Mouse (Mus musculus): ENCODE measurements at regions not wholly inside any gene's neighbourhood (a gene's known extent, or its start where the extent isn't known, plus 50 kb on each side); places are given as distances from the start of the nearest gene placed in this dataset.

GRCm38 (mm10) chr6:71050754-71051213 lies 93.5 kb downstream of the Thnsl2 start:
- DNase-seq (ENCODE audit: low read depth), result peak; percentile 54
- TF ChIP-seq CTCF (IDR thresholded peaks at IDR 0.05; ENCODE audit: borderline replicate concordance, extremely low read depth, insufficient read depth, insufficient read length) (no peak), POLR2A (IDR thresholded peaks at IDR 0.05; ENCODE audit: borderline replicate concordance, extremely low read depth, insufficient read depth, insufficient read length, poor library complexity, severe bottlenecking) (no peak)

DNA sequence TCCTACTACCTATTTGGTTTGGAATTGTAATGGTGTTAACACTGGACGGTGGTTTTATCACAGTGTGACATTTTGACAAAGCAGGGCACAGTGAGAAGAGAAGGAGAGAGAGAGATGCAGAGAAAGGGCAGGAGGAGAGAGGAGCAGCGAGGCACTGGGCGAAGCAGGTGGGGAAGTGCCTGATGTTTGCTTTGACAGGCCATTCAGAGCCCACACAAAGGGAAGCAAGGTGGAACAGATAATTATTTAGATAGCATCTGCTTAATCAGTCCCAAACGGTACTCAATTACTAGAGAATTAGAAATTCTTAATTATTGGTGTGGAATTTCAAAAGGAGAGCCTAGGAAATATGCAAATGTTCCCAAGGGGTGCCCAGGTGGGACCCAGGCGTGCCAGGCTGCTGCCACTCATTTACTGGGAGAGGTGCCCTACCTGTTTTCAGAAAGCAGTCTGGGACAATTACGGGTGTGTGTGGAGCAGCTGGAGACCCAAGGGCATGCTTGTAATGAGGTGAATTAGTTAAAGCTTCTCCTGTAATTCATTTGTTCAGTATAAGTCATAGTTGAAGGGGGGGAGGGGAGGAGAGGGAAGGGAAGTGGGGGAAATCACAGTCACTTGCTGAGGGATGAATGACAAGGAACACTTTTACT lies 86.9 kb downstream of the Thnsl2 start:
- peak; percentile 65 for DNase-seq (ENCODE audit: low read depth)

DNA sequence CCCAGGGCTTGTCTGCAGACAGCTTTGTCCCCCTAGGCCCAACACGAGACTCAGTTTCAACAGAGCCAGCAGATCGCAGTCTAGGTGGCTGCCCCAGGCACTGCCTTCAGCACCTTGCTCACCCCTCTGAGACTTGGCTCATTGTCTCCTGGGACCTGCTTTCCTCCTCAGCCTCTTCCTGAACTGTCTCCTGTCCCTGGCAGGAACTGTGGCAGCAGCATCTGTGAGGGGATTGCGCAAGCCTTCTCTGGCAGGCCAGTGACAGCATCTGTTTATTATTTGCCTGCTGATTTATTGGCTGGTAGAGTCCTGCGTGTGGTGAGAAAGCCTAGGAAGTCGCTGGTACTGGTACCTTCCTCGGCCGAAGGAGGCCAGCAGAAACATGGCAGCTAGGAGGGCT lies 84.1 kb downstream of the Thnsl2 start:
- no peak for DNase-seq (ENCODE audit: low read depth)
- no peak for TF ChIP-seq POLR2A (IDR thresholded peaks at IDR 0.05; ENCODE audit: borderline replicate concordance, extremely low read depth, insufficient read depth, insufficient read length, poor library complexity, severe bottlenecking)
- no peak for TF ChIP-seq CTCF (IDR thresholded peaks at IDR 0.05; ENCODE audit: borderline replicate concordance, extremely low read depth, insufficient read depth, insufficient read length)

More for the DNA sequence above, 86.9 kb downstream of the Thnsl2 start:
- TF ChIP-seq CTCF (IDR thresholded peaks at IDR 0.05; ENCODE audit: borderline replicate concordance, extremely low read depth, insufficient read depth, insufficient read length) (no peak), POLR2A (IDR thresholded peaks at IDR 0.05; ENCODE audit: borderline replicate concordance, extremely low read depth, insufficient read depth, insufficient read length, poor library complexity, severe bottlenecking) (no peak)

DNA sequence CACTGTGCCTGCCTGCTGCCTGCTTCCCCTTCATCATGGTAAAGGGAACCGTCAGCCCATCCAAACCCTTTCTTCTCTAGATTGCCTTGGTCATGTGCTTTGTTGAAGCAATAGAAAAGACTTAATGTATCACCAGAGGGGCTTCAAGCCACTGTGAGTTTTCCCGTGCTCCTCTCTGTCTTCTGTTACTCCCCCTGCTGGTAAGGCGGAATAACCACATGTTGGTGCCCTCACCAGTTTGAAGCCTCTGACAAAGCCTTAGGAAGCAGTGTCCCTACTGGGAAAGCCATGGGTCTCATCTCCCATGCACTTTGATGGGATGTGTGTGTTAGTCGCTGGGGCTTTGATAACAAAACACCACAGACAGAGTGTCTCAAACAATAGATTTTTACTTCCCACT lies 81.3 kb downstream of the Thnsl2 start:
- DNase-seq (ENCODE audit: low read depth), result no peak
- TF ChIP-seq CTCF (IDR thresholded peaks at IDR 0.05; ENCODE audit: borderline replicate concordance, extremely low read depth, insufficient read depth, insufficient read length) (peak; percentile 8; the same call in 1 of the 2 replicates), POLR2A (IDR thresholded peaks at IDR 0.05; ENCODE audit: borderline replicate concordance, extremely low read depth, insufficient read depth, insufficient read length, poor library complexity, severe bottlenecking) (no peak)

GRCm38 (mm10) chr6:71065428-71065827 lies 78.8 kb downstream of the Thnsl2 start:
- TF ChIP-seq CTCF (IDR thresholded peaks at IDR 0.05; ENCODE audit: borderline replicate concordance, extremely low read depth, insufficient read depth, insufficient read length) (no peak), POLR2A (IDR thresholded peaks at IDR 0.05; ENCODE audit: borderline replicate concordance, extremely low read depth, insufficient read depth, insufficient read length, poor library complexity, severe bottlenecking) (no peak)
- DNase-seq (ENCODE audit: low read depth), result no peak

DNA sequence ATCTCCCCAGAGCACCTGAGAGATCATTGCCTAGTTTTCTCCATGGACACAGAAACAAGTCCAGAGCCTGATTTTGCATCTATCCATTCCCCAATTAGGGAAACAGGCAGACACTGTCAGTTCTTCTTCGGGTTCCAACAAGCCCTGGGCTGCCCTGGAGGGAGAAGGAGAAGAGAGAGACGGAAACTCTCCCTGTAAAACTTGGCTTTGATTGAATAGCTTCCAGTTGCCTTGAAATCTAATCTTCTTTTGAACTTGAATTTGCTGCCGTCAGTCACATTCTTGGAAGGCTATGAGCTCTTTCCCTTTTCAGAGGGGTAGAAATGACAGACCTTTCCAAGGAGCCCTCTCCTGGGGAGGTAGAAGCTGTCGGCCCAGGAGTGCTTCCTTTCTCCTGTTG lies 75.0 kb downstream of the Thnsl2 start:
- TF ChIP-seq POLR2A (IDR thresholded peaks at IDR 0.05; ENCODE audit: borderline replicate concordance, extremely low read depth, insufficient read depth, insufficient read length, poor library complexity, severe bottlenecking) (no peak), CTCF (IDR thresholded peaks at IDR 0.05; ENCODE audit: borderline replicate concordance, extremely low read depth, insufficient read depth, insufficient read length) (no peak)
- DNase-seq (ENCODE audit: low read depth), result no peak

DNA sequence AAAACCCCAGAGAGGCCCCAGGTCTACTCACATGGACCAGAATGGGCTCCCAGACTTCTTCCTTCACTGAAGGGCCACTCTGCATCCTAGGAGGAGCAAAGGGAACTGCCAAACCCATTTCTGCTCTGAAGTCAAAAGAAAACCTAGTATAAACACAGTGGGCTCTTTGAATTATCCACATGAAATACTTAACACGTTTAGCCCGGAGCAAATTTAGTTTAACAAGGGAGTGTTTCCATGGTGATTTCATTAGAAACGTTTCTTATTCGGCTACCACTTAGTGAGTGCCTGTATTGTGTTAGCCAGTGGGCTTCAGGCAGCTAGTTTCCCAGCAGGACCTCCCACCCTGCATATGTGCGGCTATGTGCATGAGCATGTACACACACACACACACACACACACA lies 69.4 kb downstream of the Thnsl2 start:
- no peak for TF ChIP-seq POLR2A (IDR thresholded peaks at IDR 0.05; ENCODE audit: borderline replicate concordance, extremely low read depth, insufficient read depth, insufficient read length, poor library complexity, severe bottlenecking)
- no peak for TF ChIP-seq CTCF (IDR thresholded peaks at IDR 0.05; ENCODE audit: borderline replicate concordance, extremely low read depth, insufficient read depth, insufficient read length)
- DNase-seq (ENCODE audit: low read depth), result peak; percentile 82
